Mouse (Mus musculus) layer of hippocampus, adult 11-12 months (tissue): ENCODE results near the gene Cyba.

ENCODE experiments used
- DNase-seq: peaks from one replicate; pipeline ENCODE4 v3.0.0; 2022; ENCODE audit warnings: low spot score

The Cyba gene

DNA sequence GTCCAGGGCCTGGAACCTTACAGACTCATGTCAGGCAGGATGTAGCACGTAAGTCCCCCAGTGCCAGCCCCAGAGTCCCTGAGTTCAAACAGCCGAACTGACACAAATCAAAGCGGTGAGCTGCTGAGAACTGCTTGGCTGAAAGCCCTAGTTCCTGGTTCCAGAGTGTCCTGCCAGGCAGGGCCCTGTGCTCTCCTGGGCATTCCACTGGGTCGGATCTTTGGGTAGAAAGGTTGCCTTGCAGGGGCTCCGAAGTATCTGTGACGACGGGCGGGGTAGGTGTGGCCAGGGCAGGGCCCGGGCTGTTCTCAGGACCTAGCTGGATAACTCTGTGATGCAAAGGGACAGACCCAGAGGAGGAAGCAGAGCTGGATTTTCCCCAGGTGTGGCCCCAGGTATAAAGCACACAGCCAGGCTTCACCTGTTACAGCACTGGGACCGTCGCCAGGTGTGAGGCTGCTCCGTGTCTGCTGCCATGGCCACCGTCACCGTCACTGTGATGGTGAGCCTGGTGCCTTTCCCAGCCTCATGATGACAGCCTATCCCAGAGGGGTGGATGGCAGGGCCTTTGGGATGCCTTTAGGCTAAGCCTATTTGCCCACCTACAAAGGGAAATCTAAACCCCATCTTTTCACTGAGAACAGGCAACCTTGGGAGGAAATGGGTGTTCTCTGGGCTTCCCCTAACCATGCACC, 11.2 kb downstream of the Cyba start, which contains the start of gene Il17c:
Il17c (plus strand) TSS at position 645 of the 695 bp plus-strand sequence.
- no peak for DNase-seq

DNA sequence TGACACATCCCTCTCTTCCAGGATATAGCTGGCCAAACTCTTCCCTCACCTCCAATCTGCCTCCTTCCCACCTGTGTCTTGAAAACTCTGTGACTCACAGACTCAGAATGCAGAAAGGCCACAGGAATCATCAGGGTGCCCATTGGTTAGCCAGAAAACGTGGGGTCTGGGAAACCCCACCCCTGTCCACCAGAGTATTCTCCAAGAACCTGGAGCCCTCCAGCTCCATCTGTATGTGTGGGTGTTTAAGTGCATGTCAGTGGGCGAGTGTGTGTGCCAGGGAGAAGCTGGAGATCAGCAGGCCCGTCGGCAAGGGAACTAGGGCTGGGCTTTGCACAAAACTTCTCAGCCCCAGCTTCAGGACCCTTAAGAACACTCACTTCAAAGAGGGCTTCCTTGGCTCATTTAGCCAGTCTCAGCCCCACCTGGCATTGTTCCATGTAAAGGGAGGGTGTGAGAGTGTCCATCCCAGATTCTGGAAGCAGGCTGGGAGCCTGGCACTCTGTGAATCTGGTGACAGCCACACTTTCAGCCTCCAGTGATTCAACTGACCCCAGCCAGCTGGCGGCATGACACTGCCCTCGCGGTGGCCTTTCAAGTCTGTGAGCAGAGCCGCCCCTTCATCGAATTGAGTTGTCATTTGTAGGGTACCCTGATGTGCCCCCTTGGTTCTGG, 12.7 kb downstream of the Cyba start:
- no peak for DNase-seq

DNA sequence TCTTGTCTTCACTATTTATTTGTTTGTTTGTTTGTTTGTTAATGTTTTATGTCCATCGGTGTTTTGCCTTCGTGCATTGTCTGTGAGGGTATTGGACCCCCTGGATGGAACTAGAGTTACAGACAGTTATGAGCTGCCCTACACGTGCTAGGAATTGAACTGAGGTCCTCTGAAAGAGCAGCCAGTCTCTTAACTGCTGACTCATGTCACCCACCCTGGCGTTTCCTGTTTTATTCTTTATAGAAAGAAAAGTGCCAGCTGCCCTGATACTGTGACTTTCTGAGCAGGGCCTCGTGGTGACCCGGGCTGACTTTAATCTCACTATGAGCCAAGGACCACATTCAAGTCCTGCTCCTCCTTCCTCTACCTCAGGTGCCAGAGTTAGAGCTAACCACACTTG, 17.2 kb downstream of the Cyba start:
- DNase-seq, result no peak

DNA sequence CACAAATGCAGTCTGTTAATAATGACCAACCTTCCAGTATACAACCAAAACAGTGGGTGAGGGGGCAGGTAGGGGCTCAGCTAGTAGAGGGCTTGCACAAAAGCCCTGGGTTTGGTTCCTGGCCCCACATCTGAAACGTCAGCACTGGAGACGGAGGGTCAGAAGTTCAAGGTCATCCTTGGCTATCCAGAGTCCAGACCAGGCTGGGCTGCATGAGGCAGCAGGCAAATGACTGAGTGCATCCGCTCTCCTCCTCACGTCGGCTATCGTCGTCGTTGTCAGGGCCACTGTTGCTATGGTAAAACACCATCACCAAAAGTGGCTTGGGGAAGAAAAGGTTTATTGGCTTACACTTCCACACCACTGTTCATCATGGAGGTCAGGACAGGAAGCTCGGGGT, 18.4 kb downstream of the Cyba start:
- no peak for DNase-seq

DNA sequence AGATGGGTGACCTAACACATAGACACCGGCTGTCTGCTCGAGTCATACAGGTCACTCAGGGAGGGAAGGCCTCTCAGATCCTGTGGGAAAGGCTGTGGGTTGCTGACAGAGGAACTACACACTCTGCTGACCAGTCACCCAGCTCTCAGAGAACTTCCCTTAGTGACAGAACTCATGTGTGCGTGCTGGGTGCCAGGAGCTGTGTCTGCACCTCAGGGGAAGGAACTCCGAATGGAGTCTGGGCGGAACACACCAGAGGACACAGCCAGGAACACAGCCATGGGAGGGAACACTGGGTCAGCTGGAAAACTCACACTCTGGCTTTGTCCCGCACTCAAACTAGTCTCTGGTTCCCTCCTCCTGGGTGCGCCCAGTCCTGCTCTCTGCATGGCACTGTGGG, 25.1 kb downstream of the Cyba start:
- DNase-seq, result no peak

DNA sequence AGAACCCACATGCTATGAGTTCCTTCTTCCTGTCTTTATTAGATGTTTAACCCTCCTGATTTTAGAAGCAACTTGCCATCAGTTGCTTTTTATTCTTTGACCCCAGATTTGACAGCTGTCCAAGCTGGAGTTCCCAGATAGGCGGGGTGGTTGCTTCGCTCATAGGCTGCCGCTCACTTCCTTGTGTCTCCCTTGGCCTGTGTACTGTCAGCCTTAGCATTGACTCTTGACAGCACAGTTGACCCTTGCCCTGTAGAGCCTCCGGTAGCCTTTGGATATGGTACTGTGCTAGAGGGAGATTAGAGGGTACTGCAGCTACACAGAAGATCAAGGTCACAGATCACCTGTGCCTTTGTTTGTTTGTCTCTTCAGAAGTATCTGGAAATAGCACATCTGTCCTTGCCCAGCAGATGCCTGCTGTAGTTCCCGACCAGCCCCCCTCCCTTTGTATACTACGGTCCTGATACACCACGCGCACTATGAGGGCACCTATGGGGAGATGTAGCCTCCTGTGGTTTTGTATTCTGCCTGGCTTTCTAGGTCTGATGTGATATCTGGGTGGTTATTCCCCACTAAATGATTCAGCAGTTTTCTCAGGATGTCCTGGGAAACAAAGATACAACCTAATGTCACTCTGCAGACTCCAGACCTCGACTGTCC, 27.5 kb downstream of the Cyba start:
- no peak for DNase-seq

DNA sequence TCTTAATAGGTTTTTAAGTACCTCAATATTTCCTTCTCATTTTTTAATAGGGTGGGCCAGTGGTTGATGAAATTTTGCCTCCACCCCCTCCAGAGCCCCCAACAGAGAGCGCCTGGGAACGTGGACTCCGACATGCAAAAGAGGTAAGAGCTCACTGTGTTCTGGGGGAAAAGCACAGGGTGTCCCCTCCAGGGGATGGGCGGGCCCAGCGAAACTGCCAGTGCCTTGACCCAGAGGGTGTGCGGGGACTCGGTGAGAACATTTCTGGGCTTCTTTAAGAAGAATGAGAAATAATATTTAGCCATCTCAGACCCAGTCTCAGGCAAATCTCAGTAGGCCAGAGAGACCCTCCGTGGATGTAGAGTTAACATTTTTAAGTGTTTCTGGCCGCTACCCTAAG, 34.5 kb downstream of the Cyba start:
- DNase-seq, result no peak

DNA sequence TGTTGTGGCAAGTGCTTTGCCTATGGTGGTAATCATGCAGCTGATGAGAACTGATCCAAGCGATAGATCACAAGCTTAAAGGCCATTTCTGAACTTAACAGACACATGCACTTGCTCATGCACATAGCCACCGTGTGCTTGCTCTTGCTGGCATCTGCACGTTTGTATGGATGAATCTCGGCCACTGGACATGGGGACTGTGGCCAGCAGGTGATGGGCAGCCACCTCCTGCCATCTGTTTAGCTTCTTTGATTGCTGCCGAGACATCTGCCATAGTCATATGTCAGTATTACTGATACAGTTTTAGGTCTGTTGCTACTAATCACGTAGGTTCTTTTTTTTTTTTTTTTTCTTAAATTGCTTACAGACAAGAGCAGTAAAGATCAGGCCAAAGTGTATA, 37.4 kb downstream of the Cyba start:
- no peak for DNase-seq

DNA sequence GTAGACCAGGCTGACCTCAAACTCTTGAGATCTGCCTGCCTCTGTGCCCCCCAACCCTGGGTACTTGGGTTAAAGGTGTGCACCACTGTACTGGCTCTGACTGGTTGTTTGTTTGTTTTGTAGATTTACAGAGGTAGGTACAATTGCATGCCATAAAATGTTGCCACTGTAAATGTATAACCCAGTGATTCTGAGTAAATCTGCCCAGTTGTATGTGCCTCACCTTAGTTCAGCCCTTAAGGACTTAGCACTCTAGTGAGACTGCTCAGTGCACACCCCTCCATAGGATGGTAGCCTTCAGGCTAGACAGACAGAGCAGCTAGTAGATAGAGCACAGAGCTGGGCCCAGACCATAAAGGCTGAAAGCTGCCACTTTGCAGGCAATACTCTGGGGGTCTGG, 39.0 kb downstream of the Cyba start:
- DNase-seq, result no peak

DNA sequence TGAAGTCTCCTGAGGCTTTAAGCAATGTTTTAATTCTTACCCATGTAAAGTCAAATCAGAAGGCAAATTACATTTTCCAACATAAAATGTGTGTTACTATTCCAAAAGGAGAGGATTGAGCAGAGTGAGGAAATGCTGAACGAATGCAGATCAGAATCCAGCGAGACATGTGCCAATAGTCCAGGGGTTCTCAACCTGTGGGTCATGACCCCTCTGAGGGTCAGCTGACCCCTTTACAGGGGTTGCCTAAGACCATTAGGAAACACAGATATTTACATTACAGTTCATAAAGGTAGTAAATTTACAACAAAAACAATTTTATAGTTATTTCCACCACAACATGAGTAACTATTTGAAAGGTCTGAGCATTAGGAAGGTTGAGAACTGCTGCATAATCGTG, 42.0 kb downstream of the Cyba start:
- no peak for DNase-seq

DNA sequence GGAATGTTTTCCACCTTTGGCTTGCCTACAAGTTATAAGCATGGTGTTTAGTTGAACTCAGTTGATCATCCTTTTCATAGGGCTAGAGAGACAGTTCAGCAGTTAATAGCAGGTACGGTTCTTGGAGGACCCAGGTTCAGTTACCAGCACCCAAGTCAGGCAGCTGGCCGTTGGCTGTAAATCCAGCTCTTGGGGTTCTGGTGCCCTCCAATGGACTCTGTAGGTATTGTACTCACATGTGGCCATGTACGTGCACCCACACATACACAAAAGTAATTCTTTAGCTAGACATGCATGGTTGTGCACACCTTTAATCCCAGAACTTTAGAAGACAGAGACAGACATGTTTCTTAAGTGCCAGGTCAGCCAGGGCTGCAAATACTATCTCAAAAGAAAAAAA, 43.4 kb downstream of the Cyba start:
- no peak for DNase-seq

DNA sequence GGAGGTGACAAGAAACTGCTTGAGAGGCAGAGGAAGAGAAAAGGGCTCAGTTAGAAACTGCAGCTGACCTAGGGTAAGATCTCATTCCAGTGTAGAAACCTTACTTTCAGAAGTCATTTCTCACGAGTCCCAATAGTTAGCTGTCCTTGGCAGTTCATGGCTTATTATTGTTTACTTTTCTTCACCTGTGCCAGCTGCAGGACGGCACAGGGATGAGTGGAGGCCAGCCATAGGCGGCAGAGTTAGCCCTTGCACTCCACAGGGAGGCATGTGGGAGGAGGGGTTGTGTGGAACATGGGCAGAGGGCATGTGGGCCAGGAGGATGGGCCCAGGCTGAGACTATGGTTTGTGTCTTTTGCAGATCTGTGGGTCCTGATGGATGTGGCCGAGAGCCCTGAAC, 49.7 kb downstream of the Cyba start:
- no peak for DNase-seq

DNA sequence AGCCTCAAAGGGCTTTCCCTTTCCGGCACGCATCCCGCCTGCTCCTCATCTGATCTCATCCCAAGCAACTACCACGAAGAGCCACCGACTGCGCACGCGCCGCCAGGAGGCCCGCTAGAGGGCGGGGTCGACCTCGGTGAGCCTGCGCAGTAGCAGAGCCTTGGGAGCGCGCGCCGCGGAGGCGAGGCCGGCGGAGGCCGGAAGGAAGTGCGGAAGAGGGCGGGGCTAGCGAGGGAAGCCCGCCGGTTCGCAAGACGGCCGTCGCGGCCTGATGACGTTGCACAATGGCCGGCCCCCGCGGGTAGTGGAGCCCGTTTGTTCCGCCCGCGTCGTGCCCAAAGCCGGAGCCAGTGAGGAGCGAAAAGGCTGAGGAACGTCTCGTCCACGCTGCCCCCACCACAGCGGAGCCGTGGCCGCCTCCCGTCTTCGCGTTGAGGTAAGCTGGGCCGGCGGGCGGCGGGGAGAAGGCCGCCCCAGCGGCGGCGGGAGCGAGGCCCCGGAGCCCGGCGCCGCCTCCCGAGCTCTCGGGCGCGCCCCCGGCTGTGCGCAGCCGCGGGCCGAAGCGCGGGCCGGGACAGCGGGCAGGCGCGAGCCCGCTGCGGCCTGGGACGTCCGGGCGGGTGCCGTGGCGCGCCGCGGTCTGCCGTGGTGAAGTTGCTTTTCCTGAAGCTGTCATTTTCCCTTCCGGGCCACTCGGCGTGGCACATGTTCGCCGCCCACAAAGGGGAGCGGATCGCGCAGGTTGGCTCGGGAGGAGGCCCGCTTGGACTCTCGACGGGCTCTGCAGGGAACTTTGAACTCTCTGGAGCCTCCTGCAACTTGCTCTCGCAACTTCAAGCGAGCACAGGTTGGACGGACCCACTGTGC, 56.1 kb downstream of the Cyba start, which contains the start of gene Zc3h18:
Zc3h18 (plus strand) TSS at position 245 of the 867 bp plus-strand sequence.
- peak; percentile 99 for DNase-seq

DNA sequence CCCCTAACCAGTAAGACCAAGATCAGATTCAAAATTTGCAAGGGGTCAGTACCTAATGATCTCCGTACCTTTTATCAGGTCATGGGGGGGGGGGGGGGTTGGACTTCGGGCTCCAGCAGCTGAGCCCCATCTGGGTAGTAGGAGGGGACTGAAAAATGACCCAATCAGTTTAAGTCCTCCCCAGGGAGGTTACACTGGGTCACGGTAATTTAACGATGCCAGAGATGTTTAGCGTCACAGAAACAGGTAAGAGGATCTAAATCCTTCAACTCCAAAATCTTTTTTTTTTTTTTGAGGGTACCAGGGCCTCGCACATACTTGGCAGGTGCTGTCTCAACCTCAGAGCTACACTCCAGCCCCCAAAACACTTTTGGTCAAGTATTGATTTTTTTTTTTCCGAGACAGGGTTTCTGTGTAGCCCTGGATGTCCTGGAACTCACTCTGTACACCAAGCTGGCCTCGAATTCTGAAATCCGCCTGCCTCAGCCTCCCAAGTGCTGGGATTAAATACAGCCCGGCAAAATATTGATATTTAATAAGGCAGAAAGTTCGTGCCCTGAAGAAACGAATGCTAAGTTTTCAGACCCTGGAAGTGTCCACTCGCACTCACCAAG, 56.9 kb downstream of the Cyba start:
- DNase-seq, result no peak

DNA sequence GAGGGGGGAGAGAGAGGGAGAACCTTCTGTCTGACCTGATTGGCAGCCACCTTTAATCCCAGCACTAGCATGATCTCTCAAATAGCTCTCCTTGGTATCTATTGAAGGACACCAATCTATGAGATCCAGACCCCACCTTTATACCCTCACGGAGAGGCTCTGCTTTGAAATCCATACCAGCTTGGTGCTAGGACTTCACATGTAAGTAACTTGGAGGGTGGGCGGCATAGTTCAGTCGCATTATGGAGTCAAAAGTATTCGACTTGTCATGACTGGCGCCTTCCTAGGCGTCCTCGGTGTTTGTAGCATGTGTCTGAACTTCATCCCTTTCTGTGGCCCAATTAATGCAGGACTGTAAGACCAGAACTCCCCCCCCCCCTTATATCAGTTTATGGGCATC, 57.4 kb downstream of the Cyba start:
- no peak for DNase-seq
